Mouse (Mus musculus) adrenal gland, postnatal 10 days (tissue): Measurements from ENCODE around the gene H2-M10.2. TPM values are rescaled to one million over a fixed set of nuclear protein-coding genes. Genes with fewer than 3 reads are reported as not detected.
A peak's percentile ranks its signal among the peaks of the same experiment; 100 is the strongest.
"Not testable (repeated sequence)": the region's sequence is repeated elsewhere in the genome, so short reads cannot be mapped to it uniquely, and the experiment has no call there.

Experiments
- DNase-seq: peaks from one replicate; pipeline ENCODE4 v3.0.0; 2021; ENCODE audit warnings: mixed read lengths
- total RNA-seq, 2 experiments: library from RNA; stranded (reverse); gene quantifications; 2 replicates each; pipeline ENCODE4 v1.2.3; 2021

H2-M10.2 gene
- total RNA-seq, 2 experiments from 2014 or later: not detected

- DNase-seq: peak; percentile 48
These were observed 33.9 kb downstream of the H2-M10.2 start for GRCm38 (mm10) chr17:36252250-36252876.

- no peak for DNase-seq
These were observed 37.4 kb downstream of the H2-M10.2 start for GRCm38 (mm10) chr17:36248886-36249285.

GRCm38 (mm10) chr17:36245741-36246140 lies 40.5 kb downstream of the H2-M10.2 start:
- DNase-seq: no peak

GRCm38 (mm10) chr17:36244031-36244430 lies 42.3 kb downstream of the H2-M10.2 start:
- DNase-seq: no peak

- no peak for DNase-seq
These were observed 45.6 kb downstream of the H2-M10.2 start for GRCm38 (mm10) chr17:36240637-36241213.

GRCm38 (mm10) chr17:36237321-36237921 lies 48.9 kb downstream of the H2-M10.2 start:
- DNase-seq: peak; percentile 18

- not testable (repeated sequence) for DNase-seq
These were observed 51.0 kb downstream of the H2-M10.2 start for GRCm38 (mm10) chr17:36235300-36235699.

Other genes with a start within 250 kb of the H2-M10.2 start
- 10 to 100 TPM; 23.5 to 25.4 TPM for gene H2-T22, start 243.7 kb downstream of the H2-M10.2 start, total RNA-seq
- gene Gm6034, start 243.5 kb downstream of the H2-M10.2 start, total RNA-seq: not detected
- 1 to 10 TPM; 2.4 to 2.5 TPM for gene Gm11127, start 228.1 kb downstream of the H2-M10.2 start, total RNA-seq
- gene Gm19684, start 164.8 kb downstream of the H2-M10.2 start, total RNA-seq: not detected
- not detected for gene Gm7030, start 157.1 kb downstream of the H2-M10.2 start, total RNA-seq
- under 1 TPM in 1 of 2 experiments, not detected in 1; 0.33 TPM for gene Gm8909, start 118.0 kb downstream of the H2-M10.2 start, total RNA-seq
- gene H2-T3, start 96.2 kb downstream of the H2-M10.2 start, total RNA-seq: not detected
- gene Rpp21, start 28.4 kb downstream of the H2-M10.2 start, total RNA-seq: 10 to 100 TPM; 38.3 to 48.1 TPM
- gene Trim39, start 14.2 kb downstream of the H2-M10.2 start, total RNA-seq: 10 to 100 TPM; 13.8 to 17.8 TPM
- not detected for gene H2-M10.1, start 39.7 kb upstream of the H2-M10.2 start, total RNA-seq
- not detected for gene H2-M10.3, start 81.9 kb upstream of the H2-M10.2 start, total RNA-seq
- gene H2-M10.4, start 175.8 kb upstream of the H2-M10.2 start, total RNA-seq: not detected